Mouse (Mus musculus): ENCODE measurements at regions not wholly inside any gene's neighbourhood (a gene's known extent, or its start where the extent isn't known, plus 50 kb on each side); places are given as distances from the start of the nearest gene placed in this dataset.

DNA sequence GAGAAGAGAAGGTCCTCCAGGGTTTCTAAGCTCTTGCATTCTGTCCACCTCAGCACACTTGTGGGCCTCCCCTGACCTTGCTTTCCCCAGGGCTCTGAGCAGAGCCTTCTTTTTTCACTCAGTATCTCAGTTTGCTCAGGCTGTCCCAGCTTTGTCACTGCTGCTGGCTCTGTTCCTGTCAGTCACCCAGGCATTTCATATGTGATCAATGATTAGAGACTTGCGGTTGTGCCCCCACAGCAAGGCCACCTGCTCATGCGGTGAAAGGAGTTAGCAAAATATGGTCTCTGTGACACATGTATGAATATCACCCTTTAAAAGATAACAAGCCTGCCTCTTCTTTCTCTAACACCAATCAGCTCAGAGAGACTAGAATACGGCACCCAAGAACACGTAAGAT is 265.6 kb upstream of the Jarid2 start:
- Histone ChIP-seq H3K36me3 (ENCODE audit: control insufficient read depth, insufficient read depth, low read length) (no peaks in the 10 kb centered on the region), H3K27me3 (ENCODE audit: control insufficient read depth, insufficient read depth, low read length) (no peaks in the 10 kb centered on the region), H3K4me2 (replicated peaks; ENCODE audit: low read depth) (no peak overlapping the region), H3K27ac (replicated peaks) (no peak overlapping the region), H3K9ac (ENCODE audit: low read length) (no peak overlapping the region), H3K9me3 (ENCODE audit: control insufficient read depth, low read length) (no peaks in the 10 kb centered on the region), H3K4me1 (replicated peaks; ENCODE audit: control insufficient read depth, insufficient read depth) (no peaks in the 10 kb centered on the region), H3K4me3 (ENCODE audit: low read depth, low read length) (no peak overlapping the region)
- ATAC-seq (ENCODE audit: low FRiP score, low TSS enrichment), result no peak
- no peak for DNase-seq (ENCODE audit: low spot score)
- WGBS, result 97% methylated on average over 4 of the region's 4 CpGs
- no peak for TF ChIP-seq EP300 (optimal IDR thresholded peaks at IDR 0.05)
- no peak for TF ChIP-seq CTCF (IDR thresholded peaks at IDR 0.05; ENCODE audit: low read depth)

DNA sequence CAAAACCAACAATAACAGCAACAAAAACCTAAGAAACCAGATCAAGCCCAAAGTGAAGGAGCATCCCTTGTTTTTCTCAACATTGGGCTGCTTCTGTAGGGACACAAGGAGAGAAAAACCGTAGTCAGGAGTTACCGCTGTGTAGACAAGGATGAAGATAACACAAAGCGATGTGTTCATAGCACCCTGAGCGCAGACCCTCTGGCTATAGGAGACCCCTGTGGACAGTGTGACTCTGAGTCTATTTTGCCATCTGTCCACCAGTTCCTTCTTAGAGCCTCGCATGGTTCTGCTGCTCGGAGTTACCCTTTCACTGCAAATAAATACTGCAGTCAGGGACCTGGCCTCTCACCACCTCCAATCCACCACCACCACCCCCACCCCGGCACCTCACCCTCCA is 263.7 kb upstream of the Jarid2 start:
- no peak for TF ChIP-seq CTCF (IDR thresholded peaks at IDR 0.05; ENCODE audit: low read depth)
- TF ChIP-seq EP300 (optimal IDR thresholded peaks at IDR 0.05), result no peak
- Histone ChIP-seq H3K4me1 (replicated peaks; ENCODE audit: control insufficient read depth, insufficient read depth) (no peaks in the 10 kb centered on the region), H3K9me3 (ENCODE audit: control insufficient read depth, low read length) (no peaks in the 10 kb centered on the region), H3K27me3 (ENCODE audit: control insufficient read depth, insufficient read depth, low read length) (no peaks in the 10 kb centered on the region), H3K36me3 (ENCODE audit: control insufficient read depth, insufficient read depth, low read length) (no peaks in the 10 kb centered on the region), H3K4me3 (ENCODE audit: low read depth, low read length) (no peak overlapping the region), H3K4me2 (replicated peaks; ENCODE audit: low read depth) (no peak overlapping the region), H3K27ac (replicated peaks) (no peak overlapping the region), H3K9ac (ENCODE audit: low read length) (no peak overlapping the region)
- DNase-seq (ENCODE audit: low spot score), result no peak
- no peak for ATAC-seq (ENCODE audit: low FRiP score, low TSS enrichment)
- WGBS, result 76% methylated on average over 7 of the region's 7 CpGs

DNA sequence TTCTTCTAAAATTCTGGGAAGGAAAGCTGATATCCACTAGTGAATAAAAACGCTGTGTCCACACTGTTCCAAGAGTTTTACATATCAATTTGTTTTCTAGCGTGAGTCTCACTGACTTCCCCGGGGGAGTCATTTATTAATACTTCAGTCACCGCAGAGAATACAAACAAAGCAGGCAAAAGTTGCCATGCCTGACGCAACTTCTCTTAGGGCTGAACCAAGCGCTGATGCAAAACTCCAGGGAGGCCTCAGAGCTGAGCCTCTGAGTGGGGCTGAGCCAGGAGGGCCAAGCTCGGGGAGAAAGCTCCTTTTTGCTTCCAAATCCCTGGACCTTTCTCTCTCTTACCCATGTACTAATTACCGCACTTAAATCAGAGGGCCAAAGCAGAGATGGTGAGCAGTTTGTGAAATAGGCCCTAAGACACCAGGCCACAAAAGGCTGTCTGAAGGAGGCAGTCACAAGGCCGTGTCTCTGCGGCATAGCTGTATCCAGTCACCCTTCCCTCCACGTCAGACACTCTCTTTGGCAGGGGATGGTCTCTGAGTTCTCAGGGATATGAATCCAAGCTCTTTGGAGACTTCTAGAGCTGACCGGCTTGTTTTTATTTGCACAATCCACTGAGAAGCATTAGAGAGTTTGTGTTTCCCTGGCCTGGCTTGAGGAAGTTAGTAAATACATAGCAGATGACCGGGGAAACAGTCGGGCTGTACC is 260.2 kb upstream of the Jarid2 start:
- no peak for DNase-seq (ENCODE audit: low spot score)

DNA sequence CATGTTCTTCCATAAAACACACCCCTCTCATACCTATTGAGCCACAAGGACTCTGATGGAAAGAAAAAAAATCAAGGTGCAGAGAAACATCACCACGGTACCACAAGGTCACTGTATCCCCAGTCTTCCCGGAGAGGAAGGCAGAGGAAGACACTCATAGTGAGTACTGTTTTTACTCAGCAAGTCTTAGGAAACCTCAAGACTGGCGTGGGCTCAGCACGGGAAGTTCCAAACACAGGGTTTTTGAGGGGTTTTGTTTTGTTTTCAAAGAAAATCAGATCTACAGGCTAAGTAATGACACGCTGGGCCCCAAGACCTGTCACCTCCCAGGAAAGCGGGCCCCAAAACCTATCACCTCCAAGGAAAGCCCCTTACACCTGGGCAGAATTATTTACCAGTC is 259.6 kb upstream of the Jarid2 start:
- Histone ChIP-seq H3K27ac (replicated peaks) (0 out of 2 replicates have a peak overlapping the region, but pooled peaks have one; percentile 14), H3K36me3 (ENCODE audit: control insufficient read depth, insufficient read depth, low read length) (no peaks in the 10 kb centered on the region), H3K4me2 (replicated peaks; ENCODE audit: low read depth) (no peak overlapping the region), H3K4me3 (ENCODE audit: low read depth, low read length) (no peak overlapping the region), H3K27me3 (ENCODE audit: control insufficient read depth, insufficient read depth, low read length) (no peaks in the 10 kb centered on the region), H3K9ac (ENCODE audit: low read length) (no peak overlapping the region), H3K9me3 (ENCODE audit: control insufficient read depth, low read length) (no peaks in the 10 kb centered on the region), H3K4me1 (replicated peaks; ENCODE audit: control insufficient read depth, insufficient read depth) (no peaks in the 10 kb centered on the region)
- DNase-seq (ENCODE audit: low spot score) (no peak), ATAC-seq (ENCODE audit: low FRiP score, low TSS enrichment) (no peak)
- WGBS, result 85% methylated on average over 6 of the region's 6 CpGs
- TF ChIP-seq CTCF (IDR thresholded peaks at IDR 0.05; ENCODE audit: low read depth) (no peak), EP300 (optimal IDR thresholded peaks at IDR 0.05) (no peak)

More for the DNA sequence above, 260.2 kb upstream of the Jarid2 start:
- Histone ChIP-seq H3K27ac (replicated peaks) (peak overlapping the region; percentile 14; the same call in 1 of the 2 replicates), H3K4me2 (replicated peaks; ENCODE audit: low read depth) (no peak overlapping the region), H3K9ac (ENCODE audit: low read length) (no peak overlapping the region), H3K9me3 (ENCODE audit: control insufficient read depth, low read length) (no peaks in the 10 kb centered on the region), H3K36me3 (ENCODE audit: control insufficient read depth, insufficient read depth, low read length) (no peaks in the 10 kb centered on the region), H3K4me1 (replicated peaks; ENCODE audit: control insufficient read depth, insufficient read depth) (no peaks in the 10 kb centered on the region), H3K27me3 (ENCODE audit: control insufficient read depth, insufficient read depth, low read length) (no peaks in the 10 kb centered on the region), H3K4me3 (ENCODE audit: low read depth, low read length) (no peak overlapping the region)
- ATAC-seq (ENCODE audit: low FRiP score, low TSS enrichment), result no peak
- 49% methylated on average over 14 of the region's 14 CpGs for WGBS
- TF ChIP-seq EP300 (optimal IDR thresholded peaks at IDR 0.05) (no peak), CTCF (IDR thresholded peaks at IDR 0.05; ENCODE audit: low read depth) (no peak)

DNA sequence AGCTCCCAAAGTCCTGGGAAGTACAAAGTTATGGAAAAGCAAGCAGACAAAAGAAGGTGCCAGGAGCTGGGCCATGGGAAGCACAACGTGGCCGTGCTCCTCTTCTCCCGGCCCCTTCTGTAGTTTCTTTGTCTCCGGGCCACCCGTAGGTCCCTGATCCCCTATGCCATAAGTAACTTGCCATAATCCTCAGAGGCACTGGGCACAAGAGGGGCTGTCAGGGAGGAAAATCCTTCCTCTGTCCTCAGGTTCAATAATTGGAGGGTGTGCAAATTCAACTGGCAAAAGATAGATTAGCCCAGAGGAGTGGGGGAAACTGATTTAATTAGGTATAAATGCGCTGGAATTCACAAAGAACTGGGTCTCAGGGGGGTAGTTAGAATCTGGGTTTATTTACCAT is 256.1 kb upstream of the Jarid2 start:
- H3K9me3 ChIP-seq (ENCODE audit: control insufficient read depth, low read length), result no peaks in the 10 kb centered on the region
- H3K27me3 ChIP-seq (ENCODE audit: control insufficient read depth, insufficient read depth, low read length), result no peaks in the 10 kb centered on the region
- WGBS, result 86% methylated on average over 6 of the region's 6 CpGs
- no peak overlapping the region for H3K9ac ChIP-seq (ENCODE audit: low read length)
- H3K27ac ChIP-seq (replicated peaks), result no peak overlapping the region
- TF ChIP-seq EP300 (optimal IDR thresholded peaks at IDR 0.05) (no peak), CTCF (IDR thresholded peaks at IDR 0.05; ENCODE audit: low read depth) (no peak)
- H3K4me3 ChIP-seq (ENCODE audit: low read depth, low read length), result no peak overlapping the region
- no peaks in the 10 kb centered on the region for H3K4me1 ChIP-seq (replicated peaks; ENCODE audit: control insufficient read depth, insufficient read depth)
- no peak overlapping the region for H3K4me2 ChIP-seq (replicated peaks; ENCODE audit: low read depth)
- no peak for ATAC-seq (ENCODE audit: low FRiP score, low TSS enrichment)
- no peaks in the 10 kb centered on the region for H3K36me3 ChIP-seq (ENCODE audit: control insufficient read depth, insufficient read depth, low read length)
- DNase-seq (ENCODE audit: low spot score), result no peak

DNA sequence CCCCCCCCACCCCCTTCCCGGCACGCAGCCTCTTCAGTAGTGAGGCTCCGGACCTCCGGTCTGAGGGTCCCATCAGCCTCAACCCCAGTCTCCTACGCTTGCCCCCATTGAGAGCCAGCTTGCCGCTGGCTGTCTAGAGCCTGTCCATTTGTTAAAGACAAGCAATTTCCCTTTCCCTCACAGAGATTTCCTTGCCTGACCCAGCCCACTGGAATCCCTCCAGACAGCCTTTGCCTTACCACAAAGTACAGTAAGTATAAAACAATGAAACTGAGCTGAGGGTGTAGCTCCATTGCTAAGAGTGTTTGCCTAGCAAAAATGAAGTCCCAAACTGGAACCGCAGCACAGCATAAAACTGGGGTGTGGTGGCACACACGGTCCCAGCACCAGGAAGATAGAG is 252.4 kb upstream of the Jarid2 start:
- H3K4me2 ChIP-seq (replicated peaks; ENCODE audit: low read depth), result peak overlapping the region; percentile 15; the same call in 1 of the 2 replicates
- DNase-seq (ENCODE audit: low spot score) (peak; percentile 40), ATAC-seq (ENCODE audit: low FRiP score, low TSS enrichment) (peak; percentile 47; the same call in 1 of the 2 replicates)
- TF ChIP-seq CTCF (IDR thresholded peaks at IDR 0.05; ENCODE audit: low read depth) (no peak), EP300 (optimal IDR thresholded peaks at IDR 0.05) (no peak)
- H3K27me3 ChIP-seq (ENCODE audit: control insufficient read depth, insufficient read depth, low read length), result no peaks in the 10 kb centered on the region
- H3K9ac ChIP-seq (ENCODE audit: low read length), result no peak overlapping the region
- H3K36me3 ChIP-seq (ENCODE audit: control insufficient read depth, insufficient read depth, low read length), result no peaks in the 10 kb centered on the region
- H3K9me3 ChIP-seq (ENCODE audit: control insufficient read depth, low read length), result no peaks in the 10 kb centered on the region
- H3K4me3 ChIP-seq (ENCODE audit: low read depth, low read length), result no peak overlapping the region
- H3K27ac ChIP-seq (replicated peaks), result no peak overlapping the region
- H3K4me1 ChIP-seq (replicated peaks; ENCODE audit: control insufficient read depth, insufficient read depth), result no peaks in the 10 kb centered on the region
- 35% methylated on average over 8 of the region's 8 CpGs for WGBS

Measured in stomach, postnatal 0 days (tissue).